Mouse (Mus musculus): Measurements from ENCODE around the gene Klc1.
"Not testable (repeated sequence)": the region's sequence is repeated elsewhere in the genome, so short reads cannot be mapped to it uniquely, and the experiment has no call there.

Klc1 gene

DNA sequence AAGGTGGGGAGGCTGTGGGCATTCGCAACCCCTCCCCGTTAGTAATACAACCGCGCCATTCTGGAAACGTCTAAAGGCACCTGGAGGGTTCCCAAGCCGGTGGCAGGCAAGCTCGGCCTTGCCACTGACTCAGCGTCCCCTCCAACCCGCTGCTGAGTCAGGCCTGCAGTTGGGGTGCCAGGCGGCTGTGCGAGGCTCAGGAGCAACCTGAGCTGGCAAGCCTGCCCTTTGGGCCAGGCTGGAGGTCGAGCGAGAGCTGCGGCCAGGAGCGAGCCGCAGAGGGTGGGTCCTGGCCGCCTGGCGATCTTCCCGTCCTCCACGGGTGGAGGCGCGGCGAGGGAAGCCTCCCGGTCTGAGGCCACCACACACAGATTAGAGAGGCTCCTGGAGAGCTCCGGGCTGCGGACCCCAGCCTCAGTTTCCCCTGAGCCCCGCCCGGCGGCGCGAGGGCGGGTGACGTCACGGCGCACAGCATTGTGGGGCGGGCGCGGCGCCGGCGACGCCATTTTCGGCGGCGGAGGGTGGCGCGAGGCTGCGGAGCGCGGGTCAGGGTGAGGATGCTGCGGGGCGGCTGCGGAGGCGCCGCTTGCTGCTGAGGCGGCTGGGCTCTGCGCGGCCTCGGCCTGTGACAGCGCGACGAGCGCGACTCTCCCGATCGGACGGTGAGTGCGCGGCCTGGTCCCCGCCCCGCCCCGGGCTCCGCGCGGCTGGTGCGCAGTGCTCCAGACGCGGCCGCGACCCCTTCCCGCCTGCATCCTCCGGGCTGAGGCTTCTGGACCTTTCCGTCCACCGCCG, at the start of gene Klc1:
Gene Klc1, plus strand, starts transcription at position 469 of the 795 bp plus-strand sequence.
- peak; percentile 51 for DNase-seq (ENCODE audit: low read depth, low spot score)

- no peak for DNase-seq (ENCODE audit: low read depth, low spot score)
Measured at GRCm38 (mm10) chr12:111710091-111710490, 48.6 kb upstream of the Klc1 start.

DNA sequence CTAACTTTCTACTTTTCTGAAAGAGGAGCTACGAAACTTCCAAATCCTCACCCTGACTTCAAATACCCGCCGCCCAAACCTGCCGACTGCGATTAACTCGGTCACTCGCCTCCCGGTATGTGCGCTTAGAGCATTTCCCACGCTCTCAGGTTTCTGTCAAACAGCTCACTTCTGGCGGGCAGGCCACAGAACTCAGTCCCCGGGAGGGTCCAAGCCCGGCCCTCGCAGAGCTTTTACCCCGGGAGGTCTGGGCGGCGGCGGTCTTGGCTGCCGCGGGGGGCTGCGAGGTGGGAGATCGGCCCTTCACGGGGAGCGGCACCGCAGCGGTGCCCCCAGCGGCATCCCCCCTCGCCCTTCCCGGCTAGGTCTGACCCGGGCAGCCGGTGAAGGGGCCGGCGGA, 46.2 kb upstream of the Klc1 start:
- no peak for DNase-seq (ENCODE audit: low read depth, low spot score)

GRCm38 (mm10) chr12:111713004-111713651, 45.5 kb upstream of the Klc1 start, which contains the start of the genes Bag5 and Apopt1:
Bag5 (minus strand) TSS chr12:111713257.
Apopt1 (plus strand) TSS chr12:111713261.
- peak; percentile 86 for DNase-seq (ENCODE audit: low read depth, low spot score)

GRCm38 (mm10) chr12:111713880-111714279, 44.8 kb upstream of the Klc1 start:
- DNase-seq (ENCODE audit: low read depth, low spot score), result not testable (repeated sequence)

DNA sequence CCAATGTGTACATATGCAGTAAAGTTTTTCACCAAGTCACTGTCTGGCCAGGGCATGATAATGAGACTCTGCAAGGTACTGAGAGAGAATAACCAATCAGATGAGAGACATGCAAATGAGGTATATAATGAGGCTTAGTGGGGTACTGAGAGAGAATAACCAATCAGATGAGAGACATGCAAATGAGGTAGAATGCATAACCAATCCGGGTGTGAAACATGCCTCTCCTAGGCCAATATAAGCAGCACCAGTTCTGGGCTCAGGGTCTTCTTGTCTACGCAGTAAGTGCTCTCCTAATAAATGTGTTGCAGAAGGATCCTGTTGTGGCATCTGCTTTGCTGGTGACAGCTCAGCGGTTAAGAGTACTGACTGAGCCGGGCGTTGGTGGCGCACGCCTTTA, 42.1 kb upstream of the Klc1 start:
- DNase-seq (ENCODE audit: low read depth, low spot score), result no peak

GRCm38 (mm10) chr12:111718656-111719055, 40.0 kb upstream of the Klc1 start:
- DNase-seq (ENCODE audit: low read depth, low spot score), result no peak

DNA sequence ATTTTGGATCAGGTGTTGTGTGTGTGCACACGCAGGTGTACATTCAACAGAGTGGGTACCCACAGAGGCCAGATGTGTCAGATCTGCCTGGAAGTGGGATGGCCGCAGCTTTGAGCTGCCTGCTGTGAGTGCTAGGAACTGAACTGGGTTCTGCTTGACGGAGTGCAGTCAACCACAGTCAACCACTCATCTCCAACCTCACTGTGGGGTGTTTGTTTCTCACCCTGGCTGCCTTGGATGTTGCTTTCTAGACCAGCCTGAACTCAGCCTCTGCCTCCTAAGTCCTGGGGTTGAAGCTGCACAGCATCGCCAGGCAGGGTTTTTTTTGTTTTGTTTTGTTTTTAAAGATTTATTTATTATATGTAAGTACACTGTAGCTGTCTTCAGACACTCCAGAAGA, 38.4 kb upstream of the Klc1 start:
- no peak for DNase-seq (ENCODE audit: low read depth, low spot score)

- no peak for DNase-seq (ENCODE audit: low read depth, low spot score)
Measured at GRCm38 (mm10) chr12:111722654-111723053, 36.0 kb upstream of the Klc1 start.

DNA sequence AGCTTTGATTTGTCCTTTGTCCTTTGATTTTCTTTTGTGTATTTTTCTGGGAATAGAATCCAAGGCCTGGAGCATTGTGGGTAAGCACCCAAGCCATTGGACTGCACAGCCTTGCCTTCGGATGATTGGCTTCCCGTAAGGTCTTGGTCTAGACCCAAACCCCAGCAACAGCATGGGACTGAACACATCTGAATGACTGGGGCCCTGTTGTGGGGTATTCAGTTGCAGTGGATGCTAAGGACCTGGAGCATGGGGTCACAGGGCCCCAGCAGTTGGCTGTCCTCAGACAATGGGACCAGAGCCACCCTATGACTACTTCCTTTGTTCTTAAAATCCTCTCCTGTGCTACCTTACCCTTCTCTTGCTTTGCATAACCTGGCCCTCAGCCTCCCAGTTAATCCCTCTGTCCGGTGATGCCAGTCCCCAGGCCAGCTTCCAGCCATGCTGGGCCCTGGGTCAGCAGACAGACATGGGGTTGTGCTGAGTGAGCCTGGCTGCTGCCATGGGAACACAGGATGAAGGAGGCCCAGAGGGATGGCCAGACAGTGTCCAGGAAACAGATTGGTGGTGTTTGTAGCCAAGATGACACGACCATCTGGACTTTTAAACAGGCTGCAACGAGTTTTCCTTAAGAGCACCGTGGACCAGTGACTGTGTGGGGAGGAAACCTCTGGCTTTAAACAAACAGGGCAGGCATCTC, 33.9 kb upstream of the Klc1 start:
- peak; percentile 76 for DNase-seq (ENCODE audit: low read depth, low spot score)

DNA sequence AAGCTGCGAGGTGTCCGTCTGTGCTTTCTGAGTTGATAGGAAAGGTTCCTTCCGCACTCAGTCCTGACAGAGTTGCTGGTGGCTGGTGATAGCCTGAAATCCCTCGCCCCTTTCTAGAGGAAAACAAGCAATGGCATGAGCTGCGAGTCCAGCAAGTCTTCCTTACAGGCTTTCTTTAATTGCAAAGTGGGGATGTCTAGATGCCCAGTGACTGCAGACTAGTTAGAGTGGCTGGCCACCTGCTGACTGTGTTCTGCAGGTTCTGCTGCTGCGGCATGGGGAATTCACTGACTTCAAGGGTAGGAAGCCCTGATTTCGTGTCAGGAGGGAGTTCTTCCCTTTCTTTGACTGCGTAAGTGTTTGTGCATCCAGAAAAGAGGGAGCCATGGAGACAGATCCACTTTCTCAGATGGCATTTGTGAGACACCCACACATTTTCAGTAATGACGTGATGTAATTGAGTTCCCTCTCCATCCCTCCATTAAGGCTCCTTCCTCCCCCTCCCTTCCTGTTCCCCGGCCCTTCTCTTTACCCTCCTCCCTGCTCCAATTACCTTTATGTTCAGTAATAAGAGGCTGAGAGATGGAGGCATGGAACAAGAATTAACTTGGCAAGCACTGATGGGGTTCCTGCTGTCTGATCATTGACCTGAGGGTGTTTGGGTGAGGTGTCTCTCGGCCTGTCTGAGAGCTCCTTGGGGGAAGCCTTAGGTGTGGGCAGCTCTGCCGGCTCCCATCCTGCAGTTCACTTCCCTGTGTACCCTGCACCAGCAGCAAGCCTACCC, 33.1 kb upstream of the Klc1 start:
- DNase-seq (ENCODE audit: low read depth, low spot score), result no peak

DNA sequence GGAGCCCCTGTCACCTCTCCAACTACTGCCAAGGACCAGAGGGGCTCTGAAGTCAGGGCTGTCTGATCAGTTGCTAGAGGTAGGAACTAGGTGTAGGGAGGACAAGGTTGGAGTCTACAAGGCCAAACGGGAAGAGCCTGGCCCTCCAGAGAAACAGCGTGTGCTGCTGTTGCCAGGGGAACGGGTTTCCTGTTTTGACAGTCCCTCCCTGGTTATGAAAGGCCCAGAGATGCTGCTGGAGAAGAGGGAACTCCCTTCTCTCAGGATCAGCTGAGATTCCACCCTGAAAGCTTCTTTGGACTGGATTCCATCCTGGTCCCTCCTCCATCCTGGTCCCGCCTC, 32.6 kb upstream of the Klc1 start:
- peak; percentile 80 for DNase-seq (ENCODE audit: low read depth, low spot score)

DNA sequence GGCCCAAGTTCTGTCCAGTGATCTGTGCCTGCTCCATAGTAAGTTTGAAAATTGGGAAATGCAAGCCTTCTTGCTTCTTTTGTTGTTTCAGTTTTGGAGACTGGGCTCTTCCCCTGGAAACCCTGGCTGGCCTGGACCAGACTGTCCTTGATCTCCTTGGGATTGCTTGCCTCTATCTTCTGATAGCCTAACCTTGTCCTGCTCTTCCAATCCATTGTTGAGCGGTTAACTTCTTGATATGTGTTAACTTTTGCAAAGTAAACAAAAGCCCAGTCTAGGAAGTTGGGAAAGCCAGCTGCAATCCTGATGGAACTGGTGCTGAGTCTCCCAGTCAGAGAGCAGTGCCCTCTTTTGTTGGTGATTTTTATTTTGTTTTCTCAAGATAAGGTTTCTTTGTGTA, 30.7 kb upstream of the Klc1 start:
- no peak for DNase-seq (ENCODE audit: low read depth, low spot score)

GRCm38 (mm10) chr12:111731822-111732807, 26.5 kb upstream of the Klc1 start:
- peak; percentile 90 for DNase-seq (ENCODE audit: low read depth, low spot score)

DNA sequence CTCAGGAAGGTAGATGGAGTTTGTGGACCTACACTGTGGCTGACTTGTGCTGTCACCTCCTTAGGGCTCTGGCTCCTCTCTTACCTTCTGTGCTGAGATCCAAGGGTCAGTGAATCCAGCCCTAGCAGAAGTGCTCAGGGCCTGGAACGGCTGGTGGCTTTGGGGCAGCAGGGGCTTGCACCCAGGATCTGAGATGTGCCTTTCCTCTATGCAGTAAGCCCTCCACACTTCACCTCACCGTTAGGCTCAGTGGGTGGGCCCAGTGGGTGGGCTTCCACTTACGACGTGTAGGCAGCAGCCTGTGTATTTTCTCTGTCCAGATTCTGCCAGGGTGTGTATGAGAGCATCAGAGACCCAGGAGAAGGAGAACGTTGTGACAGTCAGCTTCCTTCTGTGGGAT, 25.7 kb upstream of the Klc1 start:
- DNase-seq (ENCODE audit: low read depth, low spot score), result no peak

DNA sequence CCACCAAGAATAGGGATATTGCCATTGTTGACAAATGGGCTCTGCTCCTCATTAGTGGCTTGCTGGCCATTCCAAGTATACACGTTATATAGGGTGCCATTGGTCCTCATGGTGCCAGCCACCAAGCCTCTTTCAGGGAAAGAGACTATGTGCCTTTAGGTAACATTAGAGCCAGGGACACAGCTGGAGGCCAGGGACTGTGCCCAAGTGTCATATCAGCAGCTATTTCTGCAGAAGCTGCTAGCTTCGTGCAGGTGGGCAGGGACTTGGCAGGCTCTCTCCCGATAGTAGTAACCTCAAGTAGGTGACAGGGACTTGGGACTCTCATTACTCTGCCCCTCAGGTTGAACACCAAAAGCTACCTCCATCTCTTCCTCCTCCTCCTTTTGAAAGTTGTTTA, 23.7 kb upstream of the Klc1 start:
- no peak for DNase-seq (ENCODE audit: low read depth, low spot score)

- DNase-seq (ENCODE audit: low read depth, low spot score), result not testable (repeated sequence)
Measured at GRCm38 (mm10) chr12:111736676-111737075, 22.0 kb upstream of the Klc1 start.

DNA sequence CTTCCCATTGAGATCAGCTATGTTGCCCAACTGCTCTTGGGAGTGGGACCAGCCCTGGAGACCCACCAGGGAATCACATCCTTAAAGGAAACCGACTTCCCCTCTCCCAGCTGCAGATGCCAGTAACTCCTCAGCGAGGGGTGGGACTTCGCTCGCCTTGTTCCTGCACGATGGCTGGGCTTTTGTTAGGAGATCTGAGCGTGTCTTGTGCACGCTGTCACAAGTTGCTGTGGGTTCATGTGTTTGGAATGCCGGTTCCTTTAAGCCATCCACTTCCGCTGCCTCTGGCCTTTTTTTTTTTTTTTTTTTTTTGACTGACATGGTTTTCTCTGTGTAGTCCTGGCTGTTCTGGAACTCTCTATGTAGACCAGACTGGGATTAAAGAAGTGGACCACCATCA, 21.3 kb upstream of the Klc1 start:
- no peak for DNase-seq (ENCODE audit: low read depth, low spot score)

GRCm38 (mm10) chr12:111738754-111739153, 19.9 kb upstream of the Klc1 start:
- DNase-seq (ENCODE audit: low read depth, low spot score), result no peak

- DNase-seq (ENCODE audit: low read depth, low spot score), result no peak
Measured at GRCm38 (mm10) chr12:111741338-111741737, 17.3 kb upstream of the Klc1 start.

DNA sequence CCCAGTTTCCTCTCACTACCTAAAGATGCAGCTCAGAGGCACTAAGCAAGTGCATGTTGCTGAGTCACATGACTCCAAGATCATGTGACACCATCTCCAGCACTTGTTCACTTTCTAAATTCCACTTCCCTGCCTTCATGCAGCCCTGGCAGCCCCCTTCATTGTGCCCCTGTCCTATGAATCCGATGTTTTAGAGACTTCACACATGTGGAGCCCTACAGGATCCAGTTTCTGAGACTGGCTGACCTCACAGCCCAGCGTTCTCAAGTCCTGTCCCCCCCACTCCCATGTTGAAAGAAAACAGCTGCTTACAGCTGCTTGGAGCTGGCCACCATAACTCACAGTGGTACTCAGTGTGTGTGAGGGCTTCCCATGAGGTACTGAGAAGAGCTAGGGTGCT, 15.2 kb upstream of the Klc1 start:
- no peak for DNase-seq (ENCODE audit: low read depth, low spot score)
